Mouse (Mus musculus) lung, adult 18-20 months (tissue): ENCODE data around the gene Ccdc24.

ENCODE experiments used
- DNase-seq, 2 experiments: peaks; one replicate each; pipeline ENCODE4 v3.0.0; 2022; ENCODE audit warnings: mixed read lengths in 2 of 2

Ccdc24 gene

GRCm38 (mm10) chr4:117890750-117891149 is 18.4 kb upstream of the Ccdc24 start:
- DNase-seq: no peak

- no peak for DNase-seq
Measured at GRCm38 (mm10) chr4:117890031-117890430, 17.7 kb upstream of the Ccdc24 start.

- no peak for DNase-seq
Measured at GRCm38 (mm10) chr4:117889471-117889870, 17.1 kb upstream of the Ccdc24 start.

GRCm38 (mm10) chr4:117887920-117888319 is 15.6 kb upstream of the Ccdc24 start:
- DNase-seq: no peak

- DNase-seq: peak; percentile 94 to 95
Measured at GRCm38 (mm10) chr4:117887133-117887532, 14.8 kb upstream of the Ccdc24 start, which contains the start of gene Atp6v0b. Gene Atp6v0b (minus strand): TSS chr4:117887333.

- peak; percentile 41 to 43 for DNase-seq
Measured at GRCm38 (mm10) chr4:117886644-117887043, 14.3 kb upstream of the Ccdc24 start.

- no peak for DNase-seq
Measured at GRCm38 (mm10) chr4:117885994-117886393, 13.6 kb upstream of the Ccdc24 start.

GRCm38 (mm10) chr4:117885093-117885492 is 12.7 kb upstream of the Ccdc24 start:
- DNase-seq: no peak

GRCm38 (mm10) chr4:117884146-117884545 is 11.8 kb upstream of the Ccdc24 start:
- DNase-seq: no peak

- peak; percentile 33 to 38 for DNase-seq
Measured at GRCm38 (mm10) chr4:117882701-117883691, 10.6 kb upstream of the Ccdc24 start, which contains the start of gene B4galt2. Gene B4galt2 (minus strand): TSS chr4:117883487.

GRCm38 (mm10) chr4:117878703-117879102 is 6.3 kb upstream of the Ccdc24 start:
- DNase-seq: no peak

- no peak for DNase-seq
Measured at GRCm38 (mm10) chr4:117878301-117878700, 5.9 kb upstream of the Ccdc24 start.

- no peak for DNase-seq
Measured at GRCm38 (mm10) chr4:117873615-117874014, 1.3 kb upstream of the Ccdc24 start.

GRCm38 (mm10) chr4:117871787-117872186 is 570 bp downstream of the Ccdc24 start:
- DNase-seq: peak; percentile 34 to 43

- no peak for DNase-seq
Measured at GRCm38 (mm10) chr4:117870437-117870836, 1.9 kb downstream of the Ccdc24 start.

GRCm38 (mm10) chr4:117869317-117869716 is 3.0 kb downstream of the Ccdc24 start:
- DNase-seq: no peak

- peak; percentile 54 for DNase-seq
Measured at GRCm38 (mm10) chr4:117867823-117868222, 4.5 kb downstream of the Ccdc24 start.

- no peak for DNase-seq
Measured at GRCm38 (mm10) chr4:117867000-117867399, 5.4 kb downstream of the Ccdc24 start.

GRCm38 (mm10) chr4:117866083-117866482 is 6.3 kb downstream of the Ccdc24 start:
- peak; percentile 86 to 91 for DNase-seq

GRCm38 (mm10) chr4:117862823-117863222 is 9.5 kb downstream of the Ccdc24 start:
- DNase-seq: no peak

- DNase-seq: no peak
Measured at GRCm38 (mm10) chr4:117860570-117860969, 11.8 kb downstream of the Ccdc24 start.

- DNase-seq: peak; percentile 66 to 76
Measured at GRCm38 (mm10) chr4:117858794-117859193, 13.6 kb downstream of the Ccdc24 start.

GRCm38 (mm10) chr4:117855146-117855545 is 17.2 kb downstream of the Ccdc24 start:
- DNase-seq: no peak
